Mouse (Mus musculus) lung, postnatal 0 days (tissue): ENCODE measurements around the gene Ppp1r9a.

ENCODE experiments used
- CTCF ChIP-seq: IDR thresholded peaks from 2 replicates; pipeline ENCODE4 v1.5.1; 2016; ENCODE audit warnings: antibody characterized with exemption, mild to moderate bottlenecking
- EP300 ChIP-seq: IDR thresholded peaks from 2 replicates; pipeline ENCODE4 v1.6.1; 2016; ENCODE audit warnings: antibody characterized with exemption, mild to moderate bottlenecking, control low read depth

- TF ChIP-seq CTCF (no peak), EP300 (no peak)
Observed at GRCm38 (mm10) chr6:4980113-4980512, 77.4 kb downstream of the Ppp1r9a start.
